Mouse (Mus musculus) ovary, postnatal 10 days (tissue): ENCODE data around the gene Mrpl38.

Experiments used
- DNase-seq: peaks from one replicate; pipeline ENCODE4 v3.0.0; 2022; ENCODE audit warnings: low spot score

Mrpl38 gene

DNA sequence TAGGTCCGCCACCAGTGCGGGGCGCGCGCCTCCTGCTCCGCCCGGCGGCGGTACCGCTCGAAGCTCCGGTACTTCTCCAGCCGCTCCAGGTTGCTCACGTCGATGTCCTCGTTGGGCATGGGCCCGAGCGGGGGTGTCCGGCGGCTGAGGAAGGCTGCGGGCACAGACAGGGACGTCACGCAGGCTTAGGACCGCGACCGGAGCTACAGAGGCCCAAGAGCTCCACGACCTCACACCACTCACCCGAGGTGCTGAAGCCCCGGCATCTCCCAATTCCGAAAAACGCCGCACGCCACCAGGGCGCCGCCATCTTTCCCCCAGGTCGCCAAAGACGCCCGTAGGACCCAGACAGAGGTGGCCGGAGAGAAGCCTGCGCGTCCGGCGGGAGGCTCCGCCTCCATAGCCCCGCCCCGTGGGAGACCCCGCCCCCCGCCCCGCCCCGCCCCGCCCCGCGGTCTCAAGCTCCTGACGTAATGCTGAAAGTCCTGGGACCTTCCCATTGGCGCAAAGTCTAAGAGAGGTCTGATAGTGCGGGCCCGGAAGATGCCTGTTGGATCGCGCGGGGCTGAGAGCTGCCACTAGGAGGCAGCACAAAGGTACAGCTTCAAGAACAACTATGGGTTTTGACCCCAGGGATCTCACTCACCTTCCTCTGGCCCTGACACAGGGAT, at the start of gene Mrpl38:
TSS of gene Mrpl38 (minus strand) at position 401 of the 671 bp plus-strand sequence.
- peak; percentile 77 for DNase-seq

- no peak for DNase-seq
These were observed 48.7 kb upstream of the Mrpl38 start for GRCm38 (mm10) chr11:116187226-116187930.

GRCm38 (mm10) chr11:116186360-116186759, 47.7 kb upstream of the Mrpl38 start:
- no peak for DNase-seq

GRCm38 (mm10) chr11:116185836-116186235, 47.2 kb upstream of the Mrpl38 start:
- no peak for DNase-seq

- DNase-seq: no peak
These were observed 39.9 kb upstream of the Mrpl38 start for GRCm38 (mm10) chr11:116178411-116179121.

DNA sequence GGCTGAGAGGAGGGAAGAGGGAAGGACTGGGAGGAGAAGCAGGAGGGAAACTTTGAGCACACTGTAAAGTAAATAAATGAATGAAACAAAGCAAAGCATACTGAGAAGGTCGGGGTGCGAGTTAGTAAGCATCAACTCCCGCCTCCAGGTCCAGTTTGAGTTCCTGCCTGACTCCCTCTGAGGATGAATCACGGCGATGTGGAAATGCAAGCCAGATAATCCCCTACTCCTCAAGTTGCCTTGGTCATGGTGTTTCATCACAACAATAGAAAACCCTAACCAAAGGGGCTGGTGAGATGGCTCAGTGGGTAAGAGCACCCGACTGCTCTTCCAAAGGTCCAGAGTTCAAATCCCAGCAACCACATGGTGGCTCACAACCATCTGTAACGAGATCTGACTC, 37.3 kb upstream of the Mrpl38 start:
- no peak for DNase-seq

DNA sequence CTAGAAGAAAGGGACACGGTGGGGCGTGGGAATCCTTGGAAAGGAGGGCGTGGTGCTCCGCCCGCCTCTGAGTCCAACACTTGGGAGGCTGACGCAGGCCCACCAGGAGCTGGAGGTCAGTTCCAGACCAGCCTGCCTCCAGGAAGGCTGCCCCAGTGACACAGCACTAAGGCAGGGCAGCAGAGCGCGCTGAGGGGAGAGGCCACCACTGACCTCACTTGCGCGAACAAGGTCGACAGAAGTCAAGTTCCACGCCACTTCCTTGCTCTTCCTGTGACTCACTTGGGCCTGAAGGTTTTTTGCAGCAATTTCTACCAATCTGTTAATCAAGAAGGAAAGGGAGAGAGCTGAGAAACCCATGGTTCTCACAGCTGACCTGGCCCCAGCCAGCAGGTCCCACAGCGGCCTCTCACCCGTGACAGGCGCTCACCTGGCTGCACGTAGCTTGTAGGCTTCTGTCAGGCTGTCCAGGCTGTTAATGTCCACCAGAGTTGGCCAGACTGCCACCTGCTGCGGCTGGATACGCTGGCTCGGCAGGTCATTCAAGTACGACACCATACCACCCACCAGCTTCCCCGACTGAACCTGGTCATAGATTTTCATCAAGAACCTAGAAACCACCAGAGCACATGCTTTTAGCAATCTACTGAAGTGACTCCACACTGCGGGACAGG, 36.2 kb upstream of the Mrpl38 start:
- no peak for DNase-seq

DNA sequence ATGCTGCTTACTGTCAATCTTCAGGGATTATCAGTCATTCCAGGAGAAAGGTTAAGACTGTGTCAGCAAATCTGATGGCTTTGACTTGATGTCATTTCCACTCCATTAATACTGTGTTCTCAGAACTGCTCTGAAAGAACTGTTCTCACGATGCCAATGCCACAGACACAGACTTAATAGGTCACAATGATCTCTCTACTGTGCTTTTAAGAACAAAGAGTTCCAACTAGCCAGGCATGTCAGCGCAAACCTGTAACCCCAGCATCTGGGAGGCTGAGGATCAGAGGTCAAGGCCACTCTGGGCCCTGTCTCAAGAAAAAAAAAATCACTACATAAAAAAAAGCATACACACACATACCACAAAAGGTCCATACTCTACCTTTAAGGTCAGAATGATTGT, 33.3 kb upstream of the Mrpl38 start:
- DNase-seq: no peak

- DNase-seq: no peak
These were observed 31.5 kb upstream of the Mrpl38 start for GRCm38 (mm10) chr11:116170003-116170800.

GRCm38 (mm10) chr11:116169214-116169613, 30.5 kb upstream of the Mrpl38 start:
- DNase-seq: no peak

GRCm38 (mm10) chr11:116167884-116168439, 29.3 kb upstream of the Mrpl38 start, which contains the start of gene Fbf1:
Fbf1 (minus strand) TSS chr11:116168166.
- peak; percentile 84 for DNase-seq

- DNase-seq: no peak
These were observed 28.6 kb upstream of the Mrpl38 start for GRCm38 (mm10) chr11:116167232-116167631.

DNA sequence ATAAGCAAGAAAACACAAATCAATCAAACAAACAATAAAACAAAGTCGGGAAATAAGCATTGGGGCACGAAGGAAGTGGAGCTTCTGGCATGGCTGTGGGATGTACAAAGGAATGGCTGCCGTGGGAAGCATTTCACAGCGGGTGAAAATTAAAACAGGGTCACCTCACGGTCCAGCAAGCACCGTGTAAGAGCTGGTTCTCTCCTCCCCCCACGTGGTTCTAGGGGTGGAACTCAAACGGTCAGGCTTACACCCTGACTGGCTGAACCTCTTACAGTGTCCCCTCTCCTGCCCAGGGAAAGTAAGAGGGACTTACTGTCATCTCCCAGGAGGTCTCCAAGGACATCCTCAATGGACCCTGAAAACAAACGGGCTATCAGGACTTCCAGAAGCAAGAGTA, 24.3 kb upstream of the Mrpl38 start:
- DNase-seq: no peak

- no peak for DNase-seq
These were observed 23.5 kb upstream of the Mrpl38 start for GRCm38 (mm10) chr11:116162146-116162545.

GRCm38 (mm10) chr11:116161312-116161711, 22.6 kb upstream of the Mrpl38 start:
- DNase-seq: no peak

DNA sequence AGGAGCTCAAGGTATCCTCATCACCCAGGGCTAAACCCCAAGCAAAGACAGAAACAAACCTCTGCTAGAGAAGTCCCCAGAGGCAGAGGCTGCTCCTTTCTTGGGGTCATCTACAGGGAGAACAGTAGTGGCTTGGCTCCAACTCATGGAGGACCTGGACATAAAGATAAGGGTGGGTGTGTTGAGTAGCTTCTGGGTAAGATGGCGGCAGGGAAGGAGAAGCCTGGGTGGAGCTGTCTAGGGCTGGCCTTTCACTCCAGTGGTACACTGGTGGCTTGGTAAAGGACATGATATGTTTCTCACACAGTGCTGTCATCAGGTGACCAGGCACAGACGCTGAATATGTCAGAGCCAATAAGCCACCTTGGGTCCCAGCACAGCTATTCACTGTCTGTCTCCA, 12.3 kb upstream of the Mrpl38 start:
- no peak for DNase-seq

DNA sequence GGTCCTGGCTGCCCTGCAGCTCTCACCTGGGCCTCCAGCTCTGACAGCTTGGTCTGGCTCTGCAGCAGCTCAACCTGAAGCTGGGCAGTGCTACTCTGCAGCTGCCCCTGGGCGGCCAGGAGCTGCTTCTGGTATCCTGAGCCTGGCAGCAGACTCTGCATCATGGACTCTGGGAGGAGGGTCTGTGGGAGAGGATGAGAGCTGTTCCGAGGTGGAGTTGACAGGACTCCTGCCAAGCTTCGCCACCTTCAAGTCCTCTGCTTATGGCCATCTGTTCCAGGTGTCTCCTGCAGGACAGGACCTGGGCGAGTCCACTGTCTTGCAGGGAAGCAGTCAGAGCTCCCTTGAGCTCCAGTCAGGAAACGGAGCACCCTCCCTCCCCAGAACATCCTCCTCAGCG, 10.7 kb upstream of the Mrpl38 start:
- DNase-seq: no peak

GRCm38 (mm10) chr11:116148761-116149221, 10.1 kb upstream of the Mrpl38 start:
- DNase-seq: no peak

DNA sequence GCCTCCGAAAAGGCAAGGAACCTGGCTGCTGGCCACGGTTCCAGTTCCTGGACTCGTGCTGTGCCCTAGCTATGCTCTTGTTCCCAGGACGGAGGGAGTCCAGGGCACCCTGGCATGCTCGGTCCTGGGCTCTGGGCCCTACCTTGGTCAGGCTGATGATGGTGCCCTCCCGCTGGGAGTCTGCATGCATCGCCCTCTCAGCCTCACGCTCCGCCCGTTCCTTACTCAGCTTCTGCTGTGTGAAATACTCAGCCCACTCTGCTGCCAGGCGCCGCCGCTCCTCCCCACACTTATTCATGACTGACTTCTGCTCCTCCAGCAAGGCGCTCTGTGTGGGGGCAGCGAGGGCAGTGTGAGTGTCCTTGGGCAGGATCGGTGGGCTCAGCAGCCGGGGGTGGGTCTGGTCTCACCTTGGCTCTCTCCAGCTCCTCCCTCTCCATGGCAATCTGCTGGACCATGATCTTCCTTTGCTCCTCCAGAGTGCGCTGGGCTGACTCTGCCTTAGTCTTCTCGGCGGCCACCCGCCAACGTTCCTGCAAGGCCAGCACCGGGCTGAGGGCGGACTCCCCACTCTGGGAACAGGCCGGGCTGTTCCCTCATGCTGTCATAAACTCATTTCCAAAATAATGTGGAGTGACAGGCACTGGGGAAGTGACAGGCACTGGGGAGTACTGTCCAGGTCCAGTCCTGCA, 7.8 kb upstream of the Mrpl38 start:
- no peak for DNase-seq

GRCm38 (mm10) chr11:116145481-116146293, 7.0 kb upstream of the Mrpl38 start:
- DNase-seq: no peak
